Mouse (Mus musculus): ENCODE measurements around the gene 8030411F24Rik. TPM values are rescaled to one million over a fixed set of nuclear protein-coding genes. Genes with fewer than 3 reads are reported as not detected.
"Not testable (repeated sequence)": the region's sequence is repeated elsewhere in the genome, so short reads cannot be mapped to it uniquely, and the experiment has no call there.

8030411F24Rik gene
- polyA plus RNA-seq, 1 experiment, result not detected

GRCm38 (mm10) chr2:148763648-148764388 is 18.0 kb upstream of the 8030411F24Rik start:
- TF ChIP-seq CTCF (IDR thresholded peaks at IDR 0.05; ENCODE audit: control insufficient read depth, insufficient read depth, low read length), result no peak
- TF ChIP-seq POLR2A (IDR thresholded peaks at IDR 0.05; ENCODE audit: borderline replicate concordance, control insufficient read depth, low read depth, low read length), result no peak
- Histone ChIP-seq H3K4me3 (replicated peaks; ENCODE audit: control insufficient read depth, low read depth, low read length) (no peak overlapping the region), H3K4me1 (ENCODE audit: control insufficient read depth, insufficient read depth, low read length) (no peaks in the 10 kb centered on the region; the same call in 1 of the 2 replicates), H3K27ac (ENCODE audit: control insufficient read depth, insufficient read depth, low read depth, low read length, poor library complexity) (peak overlapping the region; percentile 49)
- WGBS, result 85% methylated on average over 1 of the region's 1 CpGs

DNA sequence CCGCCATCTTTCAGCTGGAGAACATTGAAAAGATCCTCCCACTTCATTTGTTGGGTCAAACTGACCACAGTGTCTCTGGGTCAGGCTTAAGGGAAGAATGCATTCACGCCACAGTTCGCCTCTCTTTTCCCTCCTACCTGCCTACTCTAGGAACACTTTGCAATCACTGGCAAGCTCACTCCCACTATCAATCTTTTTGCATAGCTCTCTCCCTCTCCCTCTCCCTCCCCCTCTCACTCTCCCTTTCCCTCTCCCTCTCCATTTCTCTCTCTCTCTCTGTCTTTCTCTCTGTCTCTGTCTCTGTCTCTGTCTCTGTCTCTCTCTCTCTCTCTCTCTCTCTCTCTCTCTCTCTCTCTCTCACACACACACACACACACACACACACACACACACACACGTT is 10.4 kb upstream of the 8030411F24Rik start, which contains the start of gene Cst11:
Gene Cst11, minus strand, starts transcription at position 101 of the 400 bp plus-strand sequence.
- 76% methylated on average over 4 of the region's 4 CpGs for WGBS
- not testable (repeated sequence) for H3K27ac ChIP-seq (ENCODE audit: control insufficient read depth, insufficient read depth, low read depth, low read length, poor library complexity); H3K4me1 ChIP-seq (ENCODE audit: control insufficient read depth, insufficient read depth, low read length); H3K4me3 ChIP-seq (replicated peaks; ENCODE audit: control insufficient read depth, low read depth, low read length)

DNA sequence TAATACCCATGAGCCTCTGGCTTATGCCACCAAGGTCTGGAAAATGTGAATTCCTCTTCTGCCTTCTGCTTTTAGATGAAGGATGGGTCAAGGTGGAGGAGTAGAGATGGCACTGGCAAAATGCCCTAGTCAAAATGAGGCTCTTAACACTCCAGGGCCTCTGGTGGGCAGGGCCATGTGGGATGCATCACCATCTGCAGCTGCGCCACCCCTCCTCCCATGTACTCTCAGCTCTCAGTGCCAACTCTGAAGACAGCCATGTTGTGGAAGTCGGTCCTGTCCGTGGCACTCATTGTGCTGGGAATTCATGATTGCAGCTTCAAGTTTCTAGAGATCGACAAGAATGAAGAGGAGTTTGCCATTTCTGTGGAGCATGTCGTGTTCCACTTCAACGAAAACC is 7.3 kb downstream of the 8030411F24Rik start, which contains the start of gene Cst12:
Gene Cst12, plus strand, starts transcription at position 220 of the 400 bp plus-strand sequence.
- TF ChIP-seq POLR2A (IDR thresholded peaks at IDR 0.05; ENCODE audit: borderline replicate concordance, control insufficient read depth, low read depth, low read length) (no peak), CTCF (IDR thresholded peaks at IDR 0.05; ENCODE audit: control insufficient read depth, insufficient read depth, low read length) (no peak)
- 83% methylated on average over 6 of the region's 6 CpGs for WGBS

DNA sequence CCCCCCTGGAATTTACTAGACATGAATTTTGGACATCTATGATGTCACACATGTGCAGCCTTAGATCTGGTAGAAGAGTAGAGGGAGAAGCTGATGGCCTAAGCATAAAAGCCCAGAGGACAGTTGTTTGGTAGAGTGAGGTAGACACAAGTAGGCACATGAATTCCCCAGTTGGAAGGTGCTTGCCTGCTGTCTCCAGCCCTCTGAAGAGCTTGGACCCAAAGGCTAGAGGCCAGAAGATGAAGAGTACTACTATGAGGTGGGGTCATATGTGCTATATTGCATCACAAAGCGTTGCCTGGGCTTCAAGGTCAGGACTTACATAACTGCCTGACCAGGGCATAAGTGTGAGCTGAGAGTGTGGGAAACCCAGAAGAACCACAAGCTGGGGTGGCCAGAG is 16.7 kb downstream of the 8030411F24Rik start, which contains the start of gene Cst8:
Gene Cst8, plus strand, starts transcription at position 301 of the 400 bp plus-strand sequence.
- TF ChIP-seq POLR2A (IDR thresholded peaks at IDR 0.05; ENCODE audit: borderline replicate concordance, control insufficient read depth, low read depth, low read length) (no peak), CTCF (IDR thresholded peaks at IDR 0.05; ENCODE audit: control insufficient read depth, insufficient read depth, low read length) (no peak)
- no peaks in the 10 kb centered on the region for H3K4me1 ChIP-seq (ENCODE audit: control insufficient read depth, insufficient read depth, low read length)

More for the DNA sequence above, 7.3 kb downstream of the 8030411F24Rik start, which contains the start of gene Cst12:
- Histone ChIP-seq H3K27ac (ENCODE audit: control insufficient read depth, insufficient read depth, low read depth, low read length, poor library complexity) (no peak within 1 kb of the TSS), H3K4me3 (replicated peaks; ENCODE audit: control insufficient read depth, low read depth, low read length) (no peak within 1 kb of the TSS), H3K4me1 (ENCODE audit: control insufficient read depth, insufficient read depth, low read length) (no peaks in the 10 kb centered on the region)

DNA sequence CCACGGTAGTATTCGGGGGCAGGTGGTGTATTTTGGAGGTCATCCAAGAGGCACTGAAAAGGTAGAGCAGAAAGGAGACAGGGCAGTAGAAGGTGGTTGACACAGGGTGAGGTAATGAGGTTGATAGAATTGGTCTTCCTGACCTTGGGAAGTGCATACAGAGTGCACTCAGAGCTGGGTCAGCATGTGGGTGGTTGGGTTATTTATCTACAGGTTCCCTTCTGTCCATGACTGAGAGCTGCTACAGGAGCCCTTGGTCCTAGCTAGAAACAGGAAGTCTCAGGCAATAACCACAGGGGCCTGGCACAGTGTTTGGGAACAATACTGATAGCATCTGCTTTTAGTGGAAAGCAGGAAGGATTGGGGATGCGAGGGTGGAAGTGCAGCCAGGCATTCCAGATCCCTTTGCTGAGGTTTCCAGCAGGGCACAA is 19.7 kb downstream of the 8030411F24Rik start:
- 10% methylated on average over 3 of the region's 3 CpGs for WGBS
- no peak overlapping the region for H3K27ac ChIP-seq (ENCODE audit: control insufficient read depth, insufficient read depth, low read depth, low read length, poor library complexity)
- no peak overlapping the region for H3K4me3 ChIP-seq (replicated peaks; ENCODE audit: control insufficient read depth, low read depth, low read length)
- H3K4me1 ChIP-seq (ENCODE audit: control insufficient read depth, insufficient read depth, low read length), result no peaks in the 10 kb centered on the region
- TF ChIP-seq CTCF (IDR thresholded peaks at IDR 0.05; ENCODE audit: control insufficient read depth, insufficient read depth, low read length), result no peak
- no peak for TF ChIP-seq POLR2A (IDR thresholded peaks at IDR 0.05; ENCODE audit: borderline replicate concordance, control insufficient read depth, low read depth, low read length)

More for the DNA sequence above, 16.7 kb downstream of the 8030411F24Rik start, which contains the start of gene Cst8:
- Histone ChIP-seq H3K4me3 (replicated peaks; ENCODE audit: control insufficient read depth, low read depth, low read length) (no peak within 1 kb of the TSS), H3K27ac (ENCODE audit: control insufficient read depth, insufficient read depth, low read depth, low read length, poor library complexity) (no peak within 1 kb of the TSS)
- WGBS, result 64% methylated on average over 1 of the region's 1 CpGs

DNA sequence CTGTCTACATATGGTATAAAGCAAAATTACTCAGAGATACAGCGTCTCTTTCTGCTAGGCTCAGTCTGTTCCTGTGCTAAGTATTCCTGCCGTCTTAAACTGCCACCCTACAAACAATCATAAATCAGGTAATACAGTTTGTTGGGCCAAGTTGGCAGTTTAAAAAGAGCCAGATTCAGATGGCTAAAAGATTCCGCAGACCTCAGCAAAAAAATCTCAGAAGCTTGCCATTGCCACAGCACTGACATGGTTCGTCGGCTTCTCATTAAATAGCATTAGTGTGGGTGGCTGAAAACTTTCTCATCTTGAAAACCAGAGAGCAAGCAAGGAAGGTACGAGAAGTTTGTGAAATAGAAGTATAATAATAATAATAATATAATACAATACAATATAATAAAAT is 24.9 kb downstream of the 8030411F24Rik start:
- WGBS, result 69% methylated on average over 6 of the region's 6 CpGs
- Histone ChIP-seq H3K4me1 (ENCODE audit: control insufficient read depth, insufficient read depth, low read length) (no peaks in the 10 kb centered on the region), H3K4me3 (replicated peaks; ENCODE audit: control insufficient read depth, low read depth, low read length) (no peak overlapping the region), H3K27ac (ENCODE audit: control insufficient read depth, insufficient read depth, low read depth, low read length, poor library complexity) (no peak overlapping the region)
- TF ChIP-seq POLR2A (IDR thresholded peaks at IDR 0.05; ENCODE audit: borderline replicate concordance, control insufficient read depth, low read depth, low read length), result no peak
- TF ChIP-seq CTCF (IDR thresholded peaks at IDR 0.05; ENCODE audit: control insufficient read depth, insufficient read depth, low read length), result no peak

GRCm38 (mm10) chr2:148819909-148820308 is 38.1 kb downstream of the 8030411F24Rik start, which contains the start of gene Cst13:
Gene Cst13 (plus strand): TSS chr2:148820081.
- TF ChIP-seq POLR2A (IDR thresholded peaks at IDR 0.05; ENCODE audit: borderline replicate concordance, control insufficient read depth, low read depth, low read length) (no peak), CTCF (IDR thresholded peaks at IDR 0.05; ENCODE audit: control insufficient read depth, insufficient read depth, low read length) (no peak)
- no peaks in the 10 kb centered on the region for H3K4me1 ChIP-seq (ENCODE audit: control insufficient read depth, insufficient read depth, low read length)
- no peak within 1 kb of the TSS for H3K27ac ChIP-seq (ENCODE audit: control insufficient read depth, insufficient read depth, low read depth, low read length, poor library complexity)
- H3K4me3 ChIP-seq (replicated peaks; ENCODE audit: control insufficient read depth, low read depth, low read length), result no peak within 1 kb of the TSS

GRCm38 (mm10) chr2:148825986-148826385 is 44.2 kb downstream of the 8030411F24Rik start:
- WGBS, result 87% methylated on average over 1 of the region's 1 CpGs
- Histone ChIP-seq H3K4me3 (replicated peaks; ENCODE audit: control insufficient read depth, low read depth, low read length) (no peak overlapping the region), H3K27ac (ENCODE audit: control insufficient read depth, insufficient read depth, low read depth, low read length, poor library complexity) (no peak overlapping the region), H3K4me1 (ENCODE audit: control insufficient read depth, insufficient read depth, low read length) (no peaks in the 10 kb centered on the region)
- TF ChIP-seq CTCF (IDR thresholded peaks at IDR 0.05; ENCODE audit: control insufficient read depth, insufficient read depth, low read length) (no peak), POLR2A (IDR thresholded peaks at IDR 0.05; ENCODE audit: borderline replicate concordance, control insufficient read depth, low read depth, low read length) (no peak)

Measured in bone marrow, adult 2 months (tissue).